Comparison of ENCODE assay signal across 9 mouse cellular contexts in the genomic region with DNA sequence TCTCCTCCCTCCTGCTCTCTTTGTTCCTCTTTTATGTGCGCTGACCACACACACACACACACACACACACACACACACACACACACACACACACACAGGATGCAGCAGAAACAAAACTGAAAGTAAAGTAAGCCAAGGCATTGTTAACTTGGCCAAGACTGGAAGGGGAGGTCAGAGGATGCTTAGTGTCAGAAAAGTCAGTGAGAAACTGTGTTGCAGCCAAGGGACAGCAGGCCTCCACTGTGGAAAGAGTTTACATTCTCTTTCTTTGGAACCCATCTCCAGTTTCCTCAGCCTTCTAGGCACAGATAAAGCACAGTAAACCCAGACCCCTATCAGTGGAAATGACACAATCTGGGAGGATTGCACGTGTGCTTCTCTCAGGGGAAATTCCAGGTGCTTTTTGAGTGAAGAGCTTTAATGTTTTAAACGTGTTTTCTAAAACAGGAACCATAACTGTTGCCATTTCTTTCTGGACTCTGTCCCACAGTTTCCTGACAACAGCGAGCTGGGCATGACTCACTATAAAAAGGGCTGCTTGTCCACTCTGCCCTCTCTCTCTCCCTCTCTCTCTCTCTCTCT. TPM values are rescaled to one million over a fixed set of nuclear protein-coding genes. Genes with fewer than 3 reads are reported as not detected.
DNase-seq lines count a peak whose midpoint lies in the region; ATAC-seq lines count a peak whose summit lies in the region.
"Not testable (repeated sequence)": the region's sequence is repeated elsewhere in the genome, so short reads cannot be mapped to it uniquely, and the experiment has no call there.
"Had no signal": no experiment of that assay in that cellular context is flagged by ENCODE, and none has a peak within 500 bp of the region (broad histone marks: within the 10 kb centered on the region; RNA-seq: fewer than 3 reads in every experiment).

No protein-coding gene starts in this region.

- 16% methylated on average over 4 of the region's 4 CpGs for WGBS in hindbrain, embryonic 10.5 days
- WGBS in lung, embryonic 16.5 days = 8% methylated on average over 4 of the region's 4 CpGs

- H3K9ac ChIP-seq in lung, embryonic 16.5 days (ENCODE audit: low read length) = not testable (repeated sequence)

- H3K4me2 ChIP-seq in lung, embryonic 16.5 days (ENCODE audit: low read depth, low read length) = peak overlapping the region; percentile 11; the same call in 1 of the 2 replicates

- not testable (repeated sequence) for H3K36me3 ChIP-seq in hindbrain, embryonic 10.5 days; lung, embryonic 16.5 days (ENCODE audit: control insufficient read depth, insufficient read depth, low read length)

- peak; percentile 83 for ATAC-seq in lung, embryonic 16.5 days (ENCODE audit: low read depth)

- H3K27me3 ChIP-seq in hindbrain, embryonic 10.5 days (ENCODE audit: insufficient read depth, poor library complexity, severe bottlenecking); lung, embryonic 16.5 days (ENCODE audit: control insufficient read depth, insufficient read depth, low read depth, low read length): not testable (repeated sequence)

- not testable (repeated sequence) for H3K4me3 ChIP-seq in hindbrain, embryonic 10.5 days; lung, embryonic 16.5 days (ENCODE audit: low read length)

- H3K4me1 ChIP-seq in hindbrain, embryonic 10.5 days (replicated peaks); lung, embryonic 16.5 days (replicated peaks; ENCODE audit: control insufficient read depth, insufficient read depth, low read length): not testable (repeated sequence)

- DNase-seq in CD4-positive, CD25-positive, alpha-beta regulatory T cell, adult 2 months (ENCODE audit: low read depth, low spot score) = peak; percentile 74
- DNase-seq in brain, adult 2 months (ENCODE audit: low read depth, low spot score) = peak; percentile 7
- DNase-seq in gastrocnemius, postnatal 36 days = peak; percentile 32 to 44
- DNase-seq in hindbrain, embryonic 10.5 days (ENCODE audit: low spot score) = peak; percentile 24
- peak; percentile 75 for DNase-seq in kidney, postnatal 36 days
- DNase-seq in ovary, postnatal 10 days (ENCODE audit: low spot score) = peak; percentile 12
- DNase-seq in testis, postnatal 10 days (ENCODE audit: low spot score) = peak; percentile 47

- H3K9me3 ChIP-seq in hindbrain, embryonic 10.5 days; lung, embryonic 16.5 days (ENCODE audit: control insufficient read depth, low read length): not testable (repeated sequence)

- H3K27ac ChIP-seq in hindbrain, embryonic 10.5 days = peak overlapping the region; percentile 29; the same call in 1 of the 2 replicates
- H3K27ac ChIP-seq in lung, embryonic 16.5 days (ENCODE audit: low read length) = peak overlapping the region; percentile 39

- intact Hi-C loops in gastrocnemius, postnatal 36 days (cut with DNase I) = not testable (repeated sequence)

RNA-seq across cellular contexts. Expression of a gene that starts 29.0 kb away (rescaled TPM):
- total RNA-seq in gastrocnemius, postnatal 36 days (2021) = 1 to 10 TPM; 3.0 to 3.3 TPM
- polyA plus RNA-seq in hindbrain, embryonic 10.5 days (2016; fragmentation: Nextera tagmentation; extraction: Ambion mirVana) = 0.78 and 0.80 TPM in 2 replicates
- 4.0 and 4.2 TPM in 2 replicates for polyA plus RNA-seq in lung, embryonic 16.5 days (2015; fragmentation: Nextera tagmentation; extraction: Ambion mirVana)

RNA-seq across cellular contexts. Expression of a gene that starts 29.0 kb away (rescaled TPM):
- total RNA-seq in gastrocnemius, postnatal 36 days (2021) = under 1 TPM in 1 of 2 experiments, not detected in 1; 0.33 TPM
- 0.33 and 0.62 TPM in 2 replicates for polyA plus RNA-seq in hindbrain, embryonic 10.5 days (2016; fragmentation: Nextera tagmentation; extraction: Ambion mirVana)
- polyA plus RNA-seq in lung, embryonic 16.5 days (2015; fragmentation: Nextera tagmentation; extraction: Ambion mirVana) = 0.80 and 1.8 TPM in 2 replicates
- polyA plus RNA-seq: forebrain, embryonic 10.5 days had no signal

RNA-seq across cellular contexts. Expression of a gene that starts 29.0 kb away (rescaled TPM):
- total RNA-seq in gastrocnemius, postnatal 36 days (2021) = 1 to 10 TPM; 2.3 to 3.2 TPM
- polyA plus RNA-seq in hindbrain, embryonic 10.5 days (2016; fragmentation: Nextera tagmentation; extraction: Ambion mirVana) = 0.24 and 0.31 TPM in 2 replicates
- polyA plus RNA-seq in lung, embryonic 16.5 days (2015; fragmentation: Nextera tagmentation; extraction: Ambion mirVana) = 2.0 and 3.4 TPM in 2 replicates

Comparison
In these comparisons a context has a peak if more than half of its experiments do, and no peak if none do; other contexts are left out.
1. DNase-seq: peak in every context shown above with its lines; median percentile 75 in kidney, postnatal 36 days; 74 in CD4-positive, CD25-positive, alpha-beta regulatory T cell, adult 2 months; 47 in testis, postnatal 10 days; 38 in gastrocnemius, postnatal 36 days; 24 in hindbrain, embryonic 10.5 days; 12 in ovary, postnatal 10 days; 7 in brain, adult 2 months.